Mouse (Mus musculus): Measurements from ENCODE around the gene Ube3a. TPM values are rescaled to one million over a fixed set of nuclear protein-coding genes. Genes with fewer than 3 reads are reported as not detected.

Ube3a gene
- total RNA-seq (2014; fragmentation: Nextera tagmentation): 77.9 and 110 TPM in 2 replicates
- total RNA-seq (2017): 79.6 and 125 TPM in 2 replicates

DNA sequence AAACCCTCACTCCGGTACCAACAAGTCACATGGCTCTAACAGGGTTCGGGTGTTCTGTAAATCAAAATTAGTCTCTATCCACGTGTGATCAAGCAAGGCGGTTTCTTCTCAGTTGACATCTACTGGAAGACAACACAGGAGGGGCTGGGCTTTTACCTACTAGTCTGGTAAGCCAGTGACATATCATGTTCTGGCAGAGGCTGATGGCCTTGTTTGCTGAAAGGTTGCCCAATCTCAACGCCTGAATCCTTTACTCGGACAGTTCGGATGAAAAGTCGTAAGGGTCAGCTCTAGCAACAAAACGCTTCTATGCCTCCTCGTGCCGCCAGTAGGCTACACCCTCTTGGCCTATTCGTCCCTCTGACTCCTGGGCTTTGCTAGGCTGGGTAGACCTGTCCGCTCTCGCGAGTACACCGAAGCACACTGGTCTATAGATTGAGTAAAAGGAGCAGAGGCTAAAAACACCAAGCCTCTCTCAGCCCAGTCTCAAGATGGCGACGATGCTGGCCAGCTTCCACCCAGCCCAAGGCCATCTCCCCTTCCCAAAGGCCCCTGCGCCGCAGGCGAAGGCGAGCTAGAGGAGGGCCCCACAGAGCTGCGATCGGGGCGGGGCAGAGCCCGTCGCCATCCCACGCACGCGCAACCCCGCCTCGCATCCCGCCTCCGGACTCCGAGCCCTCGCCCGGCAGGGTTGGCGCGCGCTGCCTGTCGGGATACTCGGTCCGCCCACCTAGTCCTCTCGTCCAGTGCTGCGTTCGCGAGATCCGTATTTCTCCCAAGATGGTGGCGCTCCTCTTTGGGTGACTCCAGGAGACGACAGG lies at the start of gene Ube3a:
Ube3a (plus strand) TSS at position 706 of the 821 bp plus-strand sequence.
- ATAC-seq (replicated peaks; ENCODE audit: low FRiP score, low TSS enrichment, poor library complexity, severe bottlenecking): peak; percentile 96

GRCm38 (mm10) chr7:59192831-59193230 lies 35.7 kb upstream of the Ube3a start:
- no peak for ATAC-seq (replicated peaks; ENCODE audit: low FRiP score, low TSS enrichment, poor library complexity, severe bottlenecking)

DNA sequence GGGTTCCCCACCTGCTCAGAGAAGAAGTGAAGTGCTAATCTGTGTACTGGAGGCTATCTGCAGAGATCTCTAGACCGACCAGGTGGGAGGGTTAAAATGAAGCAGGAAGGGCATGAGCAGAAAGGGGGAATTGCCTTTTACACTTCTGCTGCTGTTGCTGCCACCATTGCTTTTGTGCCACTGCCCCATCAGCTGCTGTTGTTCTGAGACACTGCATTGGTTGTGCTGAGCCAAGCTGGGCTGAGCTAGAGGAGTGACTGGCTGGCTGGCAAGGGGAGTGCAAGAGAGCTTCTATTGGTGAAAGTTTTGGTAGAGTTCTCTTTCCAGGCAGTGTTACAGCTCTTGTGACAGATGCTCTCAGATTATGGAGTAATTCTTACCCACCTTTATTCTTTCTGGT lies 13.6 kb upstream of the Ube3a start:
- no peak for ATAC-seq (replicated peaks; ENCODE audit: low FRiP score, low TSS enrichment, poor library complexity, severe bottlenecking)

DNA sequence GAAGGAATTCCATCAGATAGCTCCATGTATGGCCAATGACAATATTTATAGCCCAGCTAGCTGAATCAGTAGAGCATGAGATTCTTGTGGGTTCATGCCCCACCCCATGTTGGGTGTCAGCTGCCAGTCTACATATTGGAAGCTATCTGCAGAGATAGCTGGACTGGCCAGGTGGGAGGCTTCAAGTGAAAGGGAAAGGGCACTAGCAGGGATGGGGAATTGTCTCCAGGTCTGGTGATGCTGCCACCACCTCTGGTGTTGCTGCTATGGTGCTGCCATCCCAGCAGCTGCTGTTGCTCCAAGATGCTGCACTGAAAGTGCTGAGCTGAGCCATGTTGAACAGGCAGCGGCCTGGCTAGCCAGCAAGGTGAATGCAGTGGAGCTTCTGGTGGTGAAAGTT lies 7.3 kb upstream of the Ube3a start:
- no peak for ATAC-seq (replicated peaks; ENCODE audit: low FRiP score, low TSS enrichment, poor library complexity, severe bottlenecking)

DNA sequence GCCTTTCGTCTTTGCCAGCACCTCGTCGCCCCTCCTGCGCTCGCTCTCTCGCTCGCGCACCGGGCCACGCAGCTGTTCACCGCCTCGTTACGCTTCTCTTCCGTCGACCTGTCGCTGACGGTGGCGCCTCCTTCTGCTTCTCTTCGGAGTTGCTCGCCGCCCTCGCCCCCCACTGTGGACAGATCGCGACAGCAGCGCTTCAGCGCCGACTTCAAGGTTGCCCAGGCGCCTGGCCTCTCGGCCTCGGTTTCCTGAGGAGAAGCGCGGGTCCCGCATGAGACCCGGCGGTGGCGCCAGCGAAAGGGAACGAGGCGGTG lies 274 bp downstream of the Ube3a start:
- no peak; the same call in 1 of the 2 replicates for ATAC-seq (replicated peaks; ENCODE audit: low FRiP score, low TSS enrichment, poor library complexity, severe bottlenecking)

GRCm38 (mm10) chr7:59229183-59229911 lies 797 bp downstream of the Ube3a start:
- peak; percentile 35 for ATAC-seq (replicated peaks; ENCODE audit: low FRiP score, low TSS enrichment, poor library complexity, severe bottlenecking)

DNA sequence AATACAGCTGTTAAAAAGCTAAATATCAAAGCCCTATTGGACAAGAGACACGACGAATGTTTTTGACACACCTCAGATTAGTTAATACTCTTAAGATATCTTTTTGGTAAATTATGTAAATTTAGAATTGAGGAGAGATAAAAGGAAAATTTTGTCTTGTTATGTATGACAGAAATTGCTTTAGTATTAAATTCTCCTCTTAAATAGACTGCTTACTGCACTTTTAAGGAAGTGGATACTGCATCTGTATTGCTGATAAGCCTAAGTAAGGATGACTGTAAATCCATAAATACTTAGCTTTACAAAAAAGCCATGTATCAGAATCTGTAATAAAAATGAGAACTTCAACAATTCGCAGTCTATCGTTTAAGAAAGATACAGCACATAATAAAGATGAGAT lies 1.8 kb downstream of the Ube3a start:
- no peak for ATAC-seq (replicated peaks; ENCODE audit: low FRiP score, low TSS enrichment, poor library complexity, severe bottlenecking)

GRCm38 (mm10) chr7:59230768-59231167 lies 2.2 kb downstream of the Ube3a start:
- no peak for ATAC-seq (replicated peaks; ENCODE audit: low FRiP score, low TSS enrichment, poor library complexity, severe bottlenecking)

- ATAC-seq (replicated peaks; ENCODE audit: low FRiP score, low TSS enrichment, poor library complexity, severe bottlenecking): no peak
Observed at GRCm38 (mm10) chr7:59231960-59232359, 3.4 kb downstream of the Ube3a start.

DNA sequence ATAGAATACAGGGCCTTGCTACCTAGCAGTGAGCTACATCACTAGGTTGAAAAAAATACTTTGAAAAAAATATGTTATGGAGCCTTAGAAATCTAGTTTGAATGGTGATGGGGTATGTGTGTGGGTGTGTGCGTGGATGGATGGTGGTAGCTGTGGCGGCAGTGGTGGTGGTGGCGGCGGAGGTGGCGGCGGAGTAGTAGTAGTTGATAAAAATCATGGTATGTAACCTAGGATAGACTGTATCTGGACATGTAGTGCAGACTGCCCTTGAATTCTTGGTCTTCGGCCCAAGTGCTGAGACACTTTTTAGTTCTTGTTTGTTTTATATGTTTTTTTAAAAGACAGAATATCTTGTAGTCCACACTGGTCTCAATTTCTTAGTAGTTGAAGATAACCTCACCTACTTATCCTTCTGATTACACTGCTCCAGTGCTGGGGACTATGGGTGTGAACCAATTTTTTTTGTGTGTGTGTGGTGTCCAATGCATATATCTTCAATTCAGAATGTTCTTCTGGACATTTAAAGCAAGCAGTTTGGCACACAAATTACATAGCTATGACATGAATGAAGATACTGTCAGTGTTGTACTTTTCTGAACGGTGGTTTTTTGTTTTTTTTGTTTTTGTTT lies 6.3 kb downstream of the Ube3a start:
- peak; percentile 74 for ATAC-seq (replicated peaks; ENCODE audit: low FRiP score, low TSS enrichment, poor library complexity, severe bottlenecking)

DNA sequence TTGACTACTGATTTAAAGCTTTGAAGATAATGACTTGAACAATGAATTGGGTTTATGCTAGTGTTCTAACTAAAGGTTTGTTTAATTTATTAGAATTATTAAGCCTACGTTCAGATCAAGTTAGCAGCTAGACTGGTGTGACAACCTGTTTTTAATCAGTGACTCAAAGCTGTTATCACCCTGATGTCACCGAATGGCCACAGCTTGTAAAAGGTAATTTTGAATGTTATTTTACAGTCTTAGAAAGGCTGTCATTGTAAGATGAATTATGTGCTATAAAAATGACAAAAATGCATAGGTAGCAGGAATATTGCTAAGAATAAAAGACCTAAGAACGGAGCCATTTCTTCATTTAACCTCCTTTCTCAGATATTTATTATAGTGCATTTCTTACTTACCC lies 14.7 kb downstream of the Ube3a start:
- ATAC-seq (replicated peaks; ENCODE audit: low FRiP score, low TSS enrichment, poor library complexity, severe bottlenecking): no peak

GRCm38 (mm10) chr7:59245541-59245940 lies 17.0 kb downstream of the Ube3a start:
- peak; percentile 85 for ATAC-seq (replicated peaks; ENCODE audit: low FRiP score, low TSS enrichment, poor library complexity, severe bottlenecking)

GRCm38 (mm10) chr7:59253373-59253772 lies 24.8 kb downstream of the Ube3a start:
- ATAC-seq (replicated peaks; ENCODE audit: low FRiP score, low TSS enrichment, poor library complexity, severe bottlenecking): no peak

DNA sequence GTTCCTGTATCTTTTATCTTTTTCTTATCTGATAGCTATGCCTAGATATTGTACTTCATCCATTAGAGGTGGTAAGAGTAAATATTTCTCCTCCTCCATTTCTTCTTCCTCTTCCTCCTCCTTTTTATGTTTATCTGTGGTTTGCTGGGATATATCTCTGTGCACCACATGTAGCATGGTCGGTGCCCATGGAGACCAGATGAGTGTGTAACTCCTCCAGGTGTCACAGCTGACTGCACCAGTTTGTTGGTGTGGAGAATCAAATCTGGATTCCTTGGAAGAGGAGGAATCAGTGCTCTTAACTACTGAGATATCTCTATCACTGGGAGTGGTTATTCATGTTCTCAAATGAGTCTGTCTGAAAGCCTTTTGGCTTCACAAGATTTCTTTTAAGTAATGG lies 37.0 kb downstream of the Ube3a start:
- ATAC-seq (replicated peaks; ENCODE audit: low FRiP score, low TSS enrichment, poor library complexity, severe bottlenecking): peak; percentile 67; the same call in 1 of the 2 replicates

GRCm38 (mm10) chr7:59271775-59272174 lies 43.2 kb downstream of the Ube3a start:
- ATAC-seq (replicated peaks; ENCODE audit: low FRiP score, low TSS enrichment, poor library complexity, severe bottlenecking): no peak

GRCm38 (mm10) chr7:59312576-59312975 lies 84.0 kb downstream of the Ube3a start:
- ATAC-seq (replicated peaks; ENCODE audit: low FRiP score, low TSS enrichment, poor library complexity, severe bottlenecking): no peak

DNA sequence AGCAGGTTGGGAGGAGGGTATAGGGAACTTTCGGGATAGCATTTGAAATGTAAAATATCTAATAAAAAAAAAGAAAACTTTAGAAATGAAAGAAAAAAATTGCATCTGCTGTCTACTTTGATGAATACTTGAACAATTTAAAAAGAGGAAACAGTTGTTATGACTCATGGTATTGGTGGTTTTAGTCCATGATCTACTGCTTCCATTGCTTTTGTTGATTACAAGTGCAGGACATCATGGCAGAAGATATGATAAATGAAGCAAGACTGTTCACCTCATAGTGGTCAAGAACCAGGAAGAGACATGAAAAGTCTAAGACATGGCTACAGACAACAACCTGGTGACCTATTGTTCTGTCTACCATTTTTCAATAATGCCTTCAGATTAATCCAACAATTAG lies 94.2 kb downstream of the Ube3a start:
- ATAC-seq (replicated peaks; ENCODE audit: low FRiP score, low TSS enrichment, poor library complexity, severe bottlenecking): no peak

Measured in megakaryocyte-erythroid progenitor cell, adult 5-6 weeks (primary cell).